Mouse (Mus musculus) thymus, postnatal 25 days (tissue): ENCODE data around the gene Ldhd.

Experiments
- DNase-seq: peaks from one replicate; pipeline ENCODE4 v3.0.0; 2022

Gene Ldhd

GRCm38 (mm10) chr8:111594044-111594840 is 35.9 kb downstream of the Ldhd start:
- DNase-seq: peak; percentile 58

DNA sequence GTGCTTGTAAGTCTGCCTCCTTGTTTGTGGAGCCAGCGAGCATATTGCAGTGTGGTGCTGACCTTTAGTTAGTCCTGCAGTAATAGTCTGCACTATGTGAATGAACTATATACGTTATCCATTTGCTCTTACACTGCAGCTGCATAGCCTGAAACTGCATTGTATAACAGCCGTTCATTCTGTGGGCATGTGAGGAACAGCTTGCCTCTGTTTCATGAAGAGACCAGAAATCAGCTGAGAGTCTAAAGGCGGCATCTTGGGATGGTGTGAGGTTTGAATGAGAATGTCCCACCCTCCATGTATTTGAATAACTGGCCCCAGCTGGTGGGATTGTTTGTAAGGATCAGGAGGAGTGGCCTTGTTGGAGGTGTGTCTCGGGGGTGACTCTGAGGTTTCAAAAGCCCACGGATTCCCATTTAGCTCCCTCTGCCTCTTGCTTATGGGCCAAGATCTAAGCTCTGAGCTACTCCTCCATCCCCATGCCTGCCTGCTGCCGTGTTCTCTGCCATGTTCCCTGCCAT is 37.7 kb downstream of the Ldhd start:
- no peak for DNase-seq

GRCm38 (mm10) chr8:111591176-111591575 is 39.0 kb downstream of the Ldhd start:
- DNase-seq: no peak

DNA sequence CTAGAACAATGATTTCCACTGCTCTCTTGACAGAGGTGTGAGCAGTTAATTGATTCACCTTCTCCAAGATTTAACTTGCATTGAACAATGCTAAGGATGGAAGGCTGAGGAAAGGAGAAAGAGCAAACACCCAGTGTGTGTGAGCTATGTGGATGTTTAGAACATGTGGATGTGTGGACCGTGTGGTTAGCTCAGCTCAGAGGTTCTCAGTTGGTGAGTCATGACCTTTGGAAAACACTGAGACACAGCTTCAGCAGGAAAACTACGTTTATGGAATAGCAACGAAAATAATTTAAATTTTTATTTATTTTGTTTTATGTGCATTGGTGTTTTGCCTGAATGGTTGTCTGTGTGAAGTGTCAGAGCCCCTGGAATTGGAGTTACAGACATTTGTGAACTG is 40.0 kb downstream of the Ldhd start:
- DNase-seq: no peak

GRCm38 (mm10) chr8:111588336-111588735 is 41.8 kb downstream of the Ldhd start:
- DNase-seq: no peak

- no peak for DNase-seq
Observed at GRCm38 (mm10) chr8:111587545-111588094, 42.6 kb downstream of the Ldhd start.

DNA sequence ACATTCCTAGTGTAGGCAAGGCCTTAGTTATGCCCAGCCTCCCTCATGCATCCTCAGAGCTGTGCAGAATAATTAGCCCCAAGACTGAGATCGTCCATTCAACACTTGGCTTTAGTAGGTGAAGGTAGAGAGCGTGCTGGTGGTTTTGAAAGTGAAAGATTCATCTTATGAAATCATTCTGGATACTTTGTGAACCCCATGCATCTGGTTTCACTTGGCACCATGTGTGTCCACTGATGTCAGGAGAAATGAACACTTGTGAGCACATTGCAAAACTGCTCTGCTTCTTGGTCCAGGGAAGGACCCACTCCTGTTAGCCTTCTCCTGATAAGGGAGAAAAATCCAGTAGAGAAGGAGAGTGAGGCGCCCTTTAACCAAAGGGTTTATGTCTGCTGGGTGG is 45.2 kb downstream of the Ldhd start:
- peak; percentile 12 for DNase-seq

- DNase-seq: no peak
Observed at GRCm38 (mm10) chr8:111582386-111582785, 47.8 kb downstream of the Ldhd start.

- DNase-seq: no peak
Observed at GRCm38 (mm10) chr8:111580306-111580705, 49.9 kb downstream of the Ldhd start.

GRCm38 (mm10) chr8:111579318-111579717 is 50.9 kb downstream of the Ldhd start:
- no peak for DNase-seq

DNA sequence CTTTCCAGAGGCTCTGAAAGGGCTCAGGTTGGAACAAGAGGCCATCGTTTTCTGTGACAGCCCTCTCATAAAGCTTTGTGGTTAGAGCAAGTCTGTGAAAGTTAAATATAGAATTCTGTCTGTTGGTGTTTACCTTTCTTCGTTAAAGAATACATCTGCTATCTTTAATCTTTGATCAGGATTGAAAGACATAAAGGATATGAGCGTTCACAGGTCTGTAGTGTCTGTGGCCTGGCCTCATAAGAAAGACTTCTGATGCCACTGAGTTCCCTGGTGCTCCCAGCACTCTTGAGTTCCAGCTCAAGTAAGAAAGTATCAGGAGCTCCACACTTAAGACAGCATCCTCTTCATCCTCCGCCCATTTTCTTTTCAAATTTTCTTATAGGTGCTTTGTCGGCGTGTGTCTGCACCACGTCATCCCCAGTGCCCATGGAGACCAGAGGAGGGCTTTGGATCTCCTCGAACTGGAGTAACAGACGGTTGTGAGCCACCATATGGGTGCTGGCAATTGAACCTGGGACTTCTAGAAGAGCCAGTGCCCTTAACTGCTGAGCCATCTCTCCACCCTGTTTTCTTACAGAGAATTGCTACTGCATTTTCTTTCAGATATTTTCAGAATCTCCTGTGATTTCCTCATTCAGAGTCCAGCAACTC is 52.2 kb downstream of the Ldhd start:
- peak; percentile 38 for DNase-seq

- peak; percentile 45 for DNase-seq
Observed at GRCm38 (mm10) chr8:111576501-111576900, 53.7 kb downstream of the Ldhd start.

DNA sequence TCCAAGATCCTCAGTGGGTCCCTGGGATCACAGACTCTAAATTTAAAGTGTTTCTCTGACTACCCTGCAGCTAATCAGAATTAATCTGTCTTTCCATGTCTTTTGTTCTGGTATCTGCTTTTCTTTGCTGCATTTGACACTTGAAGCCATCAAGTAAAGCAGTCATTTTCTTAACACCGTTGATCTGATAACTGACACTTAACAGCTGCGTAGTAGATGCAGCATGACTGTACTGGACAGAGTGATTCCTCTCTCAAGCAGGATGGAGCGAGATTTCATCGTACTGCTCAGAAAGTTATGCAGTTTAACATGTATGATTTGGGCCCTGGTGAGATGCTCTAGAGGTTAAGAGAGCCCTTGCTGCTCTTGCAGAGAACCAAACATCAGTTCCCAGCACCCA is 54.7 kb downstream of the Ldhd start:
- DNase-seq: no peak

GRCm38 (mm10) chr8:111574016-111574415 is 56.2 kb downstream of the Ldhd start:
- DNase-seq: no peak
